Mouse (Mus musculus): ENCODE data around the gene Tigit. TPM values are rescaled to one million over a fixed set of nuclear protein-coding genes. Genes with fewer than 3 reads are reported as not detected.

Tigit gene
- 0.27 TPM in 1 of 2 replicates, not detected in the other for polyA plus RNA-seq (2015; fragmentation: Nextera tagmentation; extraction: Ambion mirVana)

GRCm38 (mm10) chr16:43663978-43664579 lies at the start of gene Tigit:
TSS of gene Tigit (minus strand) at chr16:43664146.

Small RNA genes lying within 50 kb of the gene (microRNA-seq; reads per million reads assigned to microRNA genes)
- not detected for gene Mir568 (ENCODE audit: borderline replicate concordance, insufficient number of aligned reads)

Other genes with a start within 250 kb of the Tigit start
- not detected in 2 replicates for gene Drd3, start 89.9 kb upstream of the Tigit start, polyA plus RNA-seq (2015; fragmentation: Nextera tagmentation; extraction: Ambion mirVana)
- 8.0 and 11.2 TPM in 2 replicates for gene Ccdc191, start 225.7 kb upstream of the Tigit start, polyA plus RNA-seq (2015; fragmentation: Nextera tagmentation; extraction: Ambion mirVana)

All from adrenal gland, postnatal 0 days (tissue).